Mouse (Mus musculus) 416B (cell line): ENCODE data around the gene Myo1a.
"Not testable (repeated sequence)": the region's sequence is repeated elsewhere in the genome, so short reads cannot be mapped to it uniquely, and the experiment has no call there.

ENCODE experiments used
- DNase-seq: peaks from one replicate; pipeline ENCODE4 v3.0.0; 2011; ENCODE audit warnings: low read depth

Gene Myo1a

DNA sequence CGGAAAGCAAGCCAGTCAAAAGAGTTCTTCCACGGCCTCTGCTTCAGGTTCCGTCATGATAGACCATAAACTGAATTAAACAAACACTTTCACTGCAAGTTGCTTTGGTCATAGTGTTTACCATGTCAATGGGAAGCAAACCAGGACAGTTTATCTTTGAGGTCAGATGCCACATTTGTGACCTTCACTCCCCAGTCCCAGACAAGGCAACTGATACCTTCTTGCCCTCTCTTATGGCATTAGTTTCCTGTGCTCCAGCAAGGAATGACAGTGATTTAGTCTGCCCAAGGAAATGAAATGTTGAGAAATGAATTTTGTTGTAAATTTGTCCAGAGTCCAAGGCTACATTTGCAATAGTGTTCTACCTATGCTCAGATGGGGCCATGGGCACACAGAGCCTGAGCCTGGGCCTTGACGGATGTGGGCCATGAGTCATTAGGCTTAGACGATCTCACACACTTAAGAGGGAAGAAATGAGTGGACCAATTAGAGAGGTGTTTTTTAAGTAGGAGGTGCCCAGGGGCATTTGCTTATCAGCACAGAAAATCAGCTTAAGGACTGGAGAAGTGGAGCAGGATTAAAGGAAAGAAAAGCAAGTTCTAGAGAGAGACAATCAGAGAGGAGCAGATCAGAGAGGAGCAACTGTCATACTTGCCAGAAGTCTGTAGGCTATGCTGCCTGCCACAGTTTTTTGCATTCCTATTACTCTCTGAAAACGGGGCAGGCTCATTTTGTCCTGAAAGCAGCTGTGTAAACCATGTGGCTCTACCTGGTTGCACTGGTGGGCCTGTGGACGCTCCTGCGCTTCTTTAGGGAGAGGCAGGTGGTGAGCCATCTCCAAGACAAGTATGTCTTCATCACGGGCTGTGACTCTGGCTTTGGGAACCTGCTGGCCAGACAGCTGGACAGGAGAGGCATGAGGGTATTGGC, 54.5 kb downstream of the Myo1a start, which contains the start of the genes Rdh1 and Rdh16f1:
Gene Rdh1 (plus strand): TSS at position 541 of the 930 bp plus-strand sequence.
Gene Rdh16f1 (plus strand): TSS at position 607 of the 930 bp plus-strand sequence.
- peak; percentile 91 for DNase-seq

GRCm38 (mm10) chr10:127762926-127763325, 58.0 kb downstream of the Myo1a start:
- DNase-seq: not testable (repeated sequence)

GRCm38 (mm10) chr10:127763914-127764680, 59.1 kb downstream of the Myo1a start:
- DNase-seq: no peak

- no peak for DNase-seq
These were observed 61.6 kb downstream of the Myo1a start for GRCm38 (mm10) chr10:127766564-127766963.
